ENCODE assay signal across 15 mouse cellular contexts in the genomic region with DNA sequence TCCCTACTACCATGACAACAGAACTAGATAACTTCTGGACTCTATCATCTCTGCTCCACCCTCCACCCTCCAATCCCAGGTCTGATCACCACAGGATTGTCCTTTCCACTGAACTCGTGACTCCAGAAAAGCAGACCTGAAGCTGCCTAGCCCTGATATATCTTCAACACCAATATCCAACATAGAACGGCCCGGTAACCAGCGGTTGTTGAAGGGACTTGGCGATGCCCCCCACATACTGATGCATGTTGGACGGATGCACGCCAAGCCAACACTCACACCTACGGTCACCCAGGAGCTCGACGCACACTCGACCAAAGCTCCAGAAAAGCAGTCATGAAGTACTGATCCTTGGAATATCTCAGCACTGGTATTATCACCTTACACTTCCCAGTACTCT.
"Had no signal": no experiment of that assay in that cellular context is flagged by ENCODE, and none has a peak within 500 bp of the region (broad histone marks: within the 10 kb centered on the region; RNA-seq: fewer than 3 reads in every experiment).

No protein-coding gene starts in this region.

- H3K9me3 ChIP-seq: intestine, embryonic 15.5 days; kidney, embryonic 15.5 days; lung, embryonic 15.5 days; midbrain, embryonic 15.5 days; stomach, embryonic 15.5 days had no signal

- H3K36me3 ChIP-seq: intestine, embryonic 15.5 days; kidney, embryonic 15.5 days; limb, embryonic 13.5 days; lung, embryonic 15.5 days; midbrain, embryonic 15.5 days; stomach, embryonic 15.5 days had no signal

- ATAC-seq: intestine, embryonic 15.5 days; midbrain, embryonic 15.5 days had no signal

- H3K4me3 ChIP-seq: limb, embryonic 13.5 days; midbrain, embryonic 10.5 days; midbrain, embryonic 15.5 days; stomach, embryonic 15.5 days had no signal

- H3K27me3 ChIP-seq: midbrain, embryonic 15.5 days had no signal

- DNase-seq: kidney, adult 2 months; kidney, postnatal 14 days; left cerebral cortex, postnatal 4 days; lung, postnatal 14 days; right cerebral cortex, adult 18-20 months; right cerebral cortex, postnatal 25 days; thymus, adult 2 months; thymus, postnatal 25 days had no signal

- H3K9ac ChIP-seq: intestine, embryonic 15.5 days; kidney, embryonic 15.5 days; limb, embryonic 13.5 days; lung, embryonic 15.5 days; midbrain, embryonic 15.5 days; stomach, embryonic 15.5 days had no signal

- H3K4me2 ChIP-seq: intestine, embryonic 15.5 days; kidney, embryonic 15.5 days; limb, embryonic 13.5 days; lung, embryonic 15.5 days; midbrain, embryonic 15.5 days; stomach, embryonic 15.5 days had no signal

- H3K27ac ChIP-seq: intestine, embryonic 15.5 days; kidney, embryonic 15.5 days; limb, embryonic 13.5 days; lung, embryonic 15.5 days; midbrain, embryonic 10.5 days; midbrain, embryonic 15.5 days; stomach, embryonic 15.5 days had no signal
